Mouse (Mus musculus): ENCODE results near the gene Dhrs3. TPM values are rescaled to one million over a fixed set of nuclear protein-coding genes. Genes with fewer than 3 reads are reported as not detected.

Gene Dhrs3
- polyA plus RNA-seq, 1 experiment: 58.7 TPM

GRCm38 (mm10) chr4:144950327-144950711, 57.7 kb downstream of the Dhrs3 start:
- H3K27ac ChIP-seq (ENCODE audit: control insufficient read depth, insufficient read depth, low read depth, low read length, poor library complexity): peak overlapping the region; percentile 83
- H3K4me1 ChIP-seq (ENCODE audit: control insufficient read depth, insufficient read depth, low read length): peaks cover 10% of the 10 kb centered on the region

DNA sequence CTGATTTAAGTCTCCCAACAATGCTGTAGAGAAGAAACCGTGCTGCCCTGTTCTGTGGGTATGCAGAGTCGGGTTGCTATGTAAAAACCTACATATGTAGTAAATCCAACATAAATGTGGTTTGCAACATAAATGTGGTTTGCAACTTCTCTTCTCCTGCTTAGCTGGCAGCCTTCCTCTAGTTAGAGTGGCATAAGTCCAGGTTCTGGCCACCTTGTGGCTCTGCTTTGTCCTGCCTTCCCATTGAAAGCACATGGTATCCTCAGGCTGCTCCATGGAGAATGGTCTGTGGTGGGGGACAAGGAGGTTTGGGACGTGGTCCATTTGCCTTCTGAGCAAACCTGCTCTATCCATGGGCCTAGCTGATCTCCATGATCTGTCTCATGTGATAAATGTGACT, 58.3 kb downstream of the Dhrs3 start:
- WGBS: 34% methylated on average over 3 of the region's 3 CpGs
- 0 out of 2 replicates have a peak overlapping the region, but pooled peaks have one; percentile 6 for H3K27ac ChIP-seq (ENCODE audit: control insufficient read depth, insufficient read depth, low read depth, low read length, poor library complexity)
- peaks cover 10% of the 10 kb centered on the region for H3K4me1 ChIP-seq (ENCODE audit: control insufficient read depth, insufficient read depth, low read length)
- TF ChIP-seq CTCF (IDR thresholded peaks at IDR 0.05; ENCODE audit: control insufficient read depth, insufficient read depth, low read length): peak; percentile 23; the same call in 1 of the 2 replicates
- TF ChIP-seq POLR2A (IDR thresholded peaks at IDR 0.05; ENCODE audit: borderline replicate concordance, control insufficient read depth, low read depth, low read length): no peak
- H3K4me3 ChIP-seq (replicated peaks; ENCODE audit: control insufficient read depth, low read depth, low read length): no peak overlapping the region

More at GRCm38 (mm10) chr4:144950327-144950711, 57.7 kb downstream of the Dhrs3 start:
- no peak overlapping the region for H3K4me3 ChIP-seq (replicated peaks; ENCODE audit: control insufficient read depth, low read depth, low read length)
- WGBS: 62% methylated on average over 3 of the region's 3 CpGs
- TF ChIP-seq CTCF (IDR thresholded peaks at IDR 0.05; ENCODE audit: control insufficient read depth, insufficient read depth, low read length): no peak
- TF ChIP-seq POLR2A (IDR thresholded peaks at IDR 0.05; ENCODE audit: borderline replicate concordance, control insufficient read depth, low read depth, low read length): no peak

- Histone ChIP-seq H3K4me1 (ENCODE audit: control insufficient read depth, insufficient read depth, low read length) (peaks cover 10% of the 10 kb centered on the region), H3K27ac (ENCODE audit: control insufficient read depth, insufficient read depth, low read depth, low read length, poor library complexity) (no peak overlapping the region), H3K4me3 (replicated peaks; ENCODE audit: control insufficient read depth, low read depth, low read length) (no peak overlapping the region)
- 90% methylated on average over 7 of the region's 7 CpGs for WGBS
- no peak for TF ChIP-seq POLR2A (IDR thresholded peaks at IDR 0.05; ENCODE audit: borderline replicate concordance, control insufficient read depth, low read depth, low read length)
- no peak for TF ChIP-seq CTCF (IDR thresholded peaks at IDR 0.05; ENCODE audit: control insufficient read depth, insufficient read depth, low read length)
Observed at GRCm38 (mm10) chr4:144951859-144952258, 59.2 kb downstream of the Dhrs3 start.

DNA sequence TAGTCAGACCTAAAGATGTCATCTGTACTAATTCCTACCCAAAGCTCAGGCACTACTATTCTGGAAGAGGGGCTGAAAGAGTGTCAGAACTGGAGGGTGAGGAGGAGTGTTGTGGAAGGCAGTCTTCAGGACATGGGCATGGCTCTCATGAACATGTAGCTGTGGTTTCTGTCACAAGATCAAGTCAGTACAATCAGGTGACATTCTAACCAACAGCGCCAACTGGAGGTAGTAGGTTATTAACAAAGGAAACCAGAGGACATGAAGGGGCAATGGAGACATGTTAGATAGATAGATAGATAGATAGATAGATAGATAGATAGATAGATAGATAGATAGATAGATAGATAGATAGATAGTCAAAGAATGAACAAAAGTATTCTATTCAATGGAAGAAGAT, 60.8 kb downstream of the Dhrs3 start:
- Histone ChIP-seq H3K4me3 (replicated peaks; ENCODE audit: control insufficient read depth, low read depth, low read length) (no peak overlapping the region), H3K27ac (ENCODE audit: control insufficient read depth, insufficient read depth, low read depth, low read length, poor library complexity) (no peak overlapping the region), H3K4me1 (ENCODE audit: control insufficient read depth, insufficient read depth, low read length) (peaks cover 10% of the 10 kb centered on the region)
- TF ChIP-seq POLR2A (IDR thresholded peaks at IDR 0.05; ENCODE audit: borderline replicate concordance, control insufficient read depth, low read depth, low read length) (no peak), CTCF (IDR thresholded peaks at IDR 0.05; ENCODE audit: control insufficient read depth, insufficient read depth, low read length) (no peak)
- 59% methylated on average over 1 of the region's 1 CpGs for WGBS

GRCm38 (mm10) chr4:144955863-144956262, 63.2 kb downstream of the Dhrs3 start:
- H3K27ac ChIP-seq (ENCODE audit: control insufficient read depth, insufficient read depth, low read depth, low read length, poor library complexity): no peak overlapping the region
- peaks cover 5% of the 10 kb centered on the region for H3K4me1 ChIP-seq (ENCODE audit: control insufficient read depth, insufficient read depth, low read length)
- 37% methylated on average over 1 of the region's 1 CpGs for WGBS
- TF ChIP-seq CTCF (IDR thresholded peaks at IDR 0.05; ENCODE audit: control insufficient read depth, insufficient read depth, low read length): no peak
- no peak for TF ChIP-seq POLR2A (IDR thresholded peaks at IDR 0.05; ENCODE audit: borderline replicate concordance, control insufficient read depth, low read depth, low read length)
- H3K4me3 ChIP-seq (replicated peaks; ENCODE audit: control insufficient read depth, low read depth, low read length): no peak overlapping the region

- WGBS: 21% methylated on average over 1 of the region's 1 CpGs
- H3K4me3 ChIP-seq (replicated peaks; ENCODE audit: control insufficient read depth, low read depth, low read length): no peak overlapping the region
- no peak overlapping the region for H3K27ac ChIP-seq (ENCODE audit: control insufficient read depth, insufficient read depth, low read depth, low read length, poor library complexity)
- H3K4me1 ChIP-seq (ENCODE audit: control insufficient read depth, insufficient read depth, low read length): peaks cover 2% of the 10 kb centered on the region; the same call in 1 of the 2 replicates
- TF ChIP-seq CTCF (IDR thresholded peaks at IDR 0.05; ENCODE audit: control insufficient read depth, insufficient read depth, low read length) (no peak), POLR2A (IDR thresholded peaks at IDR 0.05; ENCODE audit: borderline replicate concordance, control insufficient read depth, low read depth, low read length) (no peak)
Observed at GRCm38 (mm10) chr4:144956293-144956692, 63.7 kb downstream of the Dhrs3 start.

GRCm38 (mm10) chr4:144957186-144957585, 64.6 kb downstream of the Dhrs3 start:
- Histone ChIP-seq H3K4me1 (ENCODE audit: control insufficient read depth, insufficient read depth, low read length) (peaks cover 2% of the 10 kb centered on the region; the same call in 1 of the 2 replicates), H3K4me3 (replicated peaks; ENCODE audit: control insufficient read depth, low read depth, low read length) (no peak overlapping the region), H3K27ac (ENCODE audit: control insufficient read depth, insufficient read depth, low read depth, low read length, poor library complexity) (no peak overlapping the region)
- TF ChIP-seq CTCF (IDR thresholded peaks at IDR 0.05; ENCODE audit: control insufficient read depth, insufficient read depth, low read length) (no peak), POLR2A (IDR thresholded peaks at IDR 0.05; ENCODE audit: borderline replicate concordance, control insufficient read depth, low read depth, low read length) (no peak)
- 69% methylated on average over 4 of the region's 4 CpGs for WGBS

DNA sequence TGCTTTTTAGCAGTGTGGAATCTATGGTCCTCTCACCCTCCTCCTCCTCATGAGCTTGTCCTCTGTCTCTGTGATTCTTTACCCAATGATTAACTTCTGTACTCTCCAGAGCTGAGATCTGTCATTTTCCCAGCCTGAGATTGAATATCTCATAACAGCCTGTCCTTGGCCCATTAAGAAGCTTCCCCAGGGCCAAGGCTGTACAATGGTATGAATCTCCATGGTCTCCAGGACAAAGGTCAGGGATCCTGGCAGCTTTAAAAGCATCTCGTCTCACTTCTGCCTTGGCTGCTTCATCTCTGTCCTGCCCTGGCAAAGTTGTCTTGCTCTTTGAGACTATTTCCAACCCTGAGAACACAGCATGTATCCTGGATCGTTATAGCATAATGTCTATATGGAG, 65.1 kb downstream of the Dhrs3 start:
- WGBS: 81% methylated on average over 2 of the region's 2 CpGs
- Histone ChIP-seq H3K27ac (ENCODE audit: control insufficient read depth, insufficient read depth, low read depth, low read length, poor library complexity) (no peak overlapping the region), H3K4me3 (replicated peaks; ENCODE audit: control insufficient read depth, low read depth, low read length) (no peak overlapping the region), H3K4me1 (ENCODE audit: control insufficient read depth, insufficient read depth, low read length) (peaks cover 2% of the 10 kb centered on the region; the same call in 1 of the 2 replicates)
- TF ChIP-seq POLR2A (IDR thresholded peaks at IDR 0.05; ENCODE audit: borderline replicate concordance, control insufficient read depth, low read depth, low read length): no peak
- TF ChIP-seq CTCF (IDR thresholded peaks at IDR 0.05; ENCODE audit: control insufficient read depth, insufficient read depth, low read length): no peak

Data from bone marrow, adult 2 months (tissue).